Mouse (Mus musculus) liver, postnatal 0 days (tissue): ENCODE data around the gene Mpzl2.

Source experiments
- CTCF ChIP-seq: sonication (generic); IDR thresholded peaks from 2 replicates; pipeline ENCODE4 v1.5.1; 2016; ENCODE audit warnings: antibody characterized with exemption, low read depth
- EP300 ChIP-seq: IDR thresholded peaks from 2 replicates; pipeline ENCODE4 v1.6.1; 2016; ENCODE audit warnings: antibody characterized with exemption, low read depth, mild to moderate bottlenecking

DNA sequence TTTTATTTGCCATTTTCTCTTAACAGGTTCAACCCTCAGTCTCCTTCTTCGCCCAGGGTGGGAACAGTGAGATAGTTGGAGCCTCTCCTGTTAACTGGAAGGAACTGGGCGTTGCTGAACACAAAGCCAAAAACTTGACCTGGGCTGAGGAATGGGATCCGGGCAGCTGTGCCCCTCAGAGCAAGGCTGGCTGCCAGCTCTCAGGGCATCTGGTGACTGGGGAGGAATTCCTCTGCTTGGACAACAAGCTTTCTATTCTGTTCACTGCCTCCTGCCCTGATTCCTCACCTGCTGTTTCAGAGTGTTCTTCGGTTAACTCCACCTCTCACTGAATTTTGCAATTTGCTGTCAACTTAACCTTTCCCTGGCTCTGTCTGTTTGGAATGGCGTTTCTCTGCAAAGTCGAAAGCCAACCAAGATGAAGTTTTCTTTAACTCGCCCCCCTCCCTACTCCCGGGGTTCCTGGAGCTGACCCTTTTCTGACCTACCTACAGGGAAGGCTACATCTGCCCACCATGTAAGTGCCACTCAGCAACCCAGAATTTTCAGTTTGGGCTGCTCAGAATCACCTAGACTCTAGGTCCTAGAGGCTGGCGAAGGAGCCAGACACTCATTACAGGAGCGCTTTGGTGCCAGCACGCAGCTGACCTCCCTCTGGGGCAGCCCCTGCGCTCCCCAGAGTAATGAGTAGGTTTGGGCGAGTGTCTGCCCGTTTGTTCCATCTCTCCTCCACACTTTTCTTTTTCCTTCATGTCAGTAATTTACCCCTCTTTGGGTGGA, 657 bp downstream of the Mpzl2 start:
- TF ChIP-seq CTCF (no peak), EP300 (no peak)
